Mouse (Mus musculus) embryonic facial prominence, embryonic 12.5 days (tissue): ENCODE measurements around the gene Fam131a. TPM values are rescaled to one million over a fixed set of nuclear protein-coding genes. Genes with fewer than 3 reads are reported as not detected.
A peak's percentile ranks its signal among the peaks of the same experiment; 100 is the strongest.
"Not testable (repeated sequence)": the region's sequence is repeated elsewhere in the genome, so short reads cannot be mapped to it uniquely, and the experiment has no call there.

Experiments used
- ATAC-seq: fragments of 200-750 bp; cut with Nextera tagmentation; 2 replicates; pipeline ENCODE4 v1.8.0; 2017; ENCODE audit not compliant: insufficient number of reproducible peaks, insufficient read depth, low FRiP score, low TSS enrichment
- H3K27ac ChIP-seq: fragments of 300-500 bp; sonication (generic); 2 replicates; pipeline ENCODE4 v1.5.1; 2016; ENCODE audit warnings: mild to moderate bottlenecking
- H3K27me3 ChIP-seq: fragments of 300-500 bp; sonication (generic); 2 replicates; pipeline ENCODE4 v1.6.1; 2016; ENCODE audit warnings: mild to moderate bottlenecking, moderate library complexity
- H3K36me3 ChIP-seq: fragments of 300-500 bp; sonication (generic); 2 replicates; pipeline ENCODE4 v1.6.1; 2016; ENCODE audit warnings: mild to moderate bottlenecking
- H3K4me1 ChIP-seq: fragments of 300-500 bp; sonication (generic); 2 replicates; pipeline ENCODE4 v1.6.1; 2016
- H3K4me2 ChIP-seq: fragments of 300-500 bp; sonication (generic); replicated peaks from 2 replicates; pipeline ENCODE4 v1.6.1; 2016; ENCODE audit warnings: mild to moderate bottlenecking, moderate library complexity
- H3K4me3 ChIP-seq: fragments of 300-500 bp; sonication (generic); 2 replicates; pipeline ENCODE4 v1.5.1; 2016; ENCODE audit warnings: mild to moderate bottlenecking
- H3K9ac ChIP-seq: fragments of 300-500 bp; sonication (generic); 2 replicates; pipeline ENCODE4 v1.6.1; 2016; ENCODE audit warnings: mild to moderate bottlenecking, moderate library complexity
- H3K9me3 ChIP-seq: fragments of 300-500 bp; sonication (generic); 2 replicates; pipeline ENCODE4 v1.6.1; 2016; ENCODE audit warnings: mild to moderate bottlenecking, moderate library complexity
- WGBS: fragments of 180-500 bp; shearing (Covaris S2); methylation state at CpG from one replicate; pipeline ENCODE4 v1.1.7; 2016; 5-methylcytosine and 5-hydroxymethylcytosine counted together
- polyA plus RNA-seq: library from polyadenylated mRNA; unstranded; fragments of >200 nt; fragmentation: Nextera tagmentation; extraction: Ambion mirVana; gene quantifications from 2 replicates; pipeline ENCODE4 v1.2.1, GENCODE M21; 2016

Fam131a gene
- polyA plus RNA-seq: 7.2 and 7.7 TPM in 2 replicates

DNA sequence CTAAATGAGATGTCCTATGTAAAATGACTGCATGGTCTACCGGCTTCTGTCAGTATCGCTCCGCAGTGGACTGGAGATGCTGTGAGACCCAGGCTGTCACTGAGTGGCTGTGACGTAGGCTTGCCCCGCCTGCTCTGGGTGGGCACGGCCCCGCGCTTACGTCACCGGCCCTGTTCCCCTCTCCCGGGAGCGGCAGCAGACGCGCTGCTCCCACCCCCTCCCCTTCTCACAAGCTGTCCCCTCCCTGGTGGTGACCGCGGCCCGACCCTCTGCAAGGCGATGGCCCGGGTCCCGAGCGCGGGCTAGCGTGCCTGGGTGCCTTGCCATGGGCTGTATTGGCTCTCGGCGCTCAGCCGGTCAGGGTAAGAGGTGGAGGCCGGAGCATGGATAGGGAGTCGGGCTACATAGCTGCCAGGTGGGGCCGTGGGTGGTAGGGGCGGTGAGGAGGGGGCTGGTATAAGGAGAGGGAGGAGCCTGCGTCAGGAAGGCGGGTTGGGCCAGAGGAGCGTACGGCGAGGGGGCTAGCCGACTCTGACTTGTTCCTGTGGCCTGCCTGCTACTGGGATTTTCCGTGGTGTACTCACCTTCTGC lies at the start of gene Fam131a:
Gene Fam131a, plus strand, starts transcription at position 131 of the 591 bp plus-strand sequence.
- Histone ChIP-seq H3K4me1 (peaks cover 19% of the 10 kb centered on the region; the same call in 1 of the 2 replicates), H3K27ac (peak within 1 kb of the TSS; percentile 89), H3K9me3 (no peaks in the 10 kb centered on the region), H3K4me2 (peak within 1 kb of the TSS; percentile 74), H3K9ac (peak within 1 kb of the TSS; percentile 68), H3K27me3 (no peaks in the 10 kb centered on the region), H3K36me3 (peaks cover 39% of the 10 kb centered on the region), H3K4me3 (peak within 1 kb of the TSS; percentile 57)
- WGBS: under 1% methylated on average over 37 of the region's 37 CpGs
- peak; percentile 90 for ATAC-seq

DNA sequence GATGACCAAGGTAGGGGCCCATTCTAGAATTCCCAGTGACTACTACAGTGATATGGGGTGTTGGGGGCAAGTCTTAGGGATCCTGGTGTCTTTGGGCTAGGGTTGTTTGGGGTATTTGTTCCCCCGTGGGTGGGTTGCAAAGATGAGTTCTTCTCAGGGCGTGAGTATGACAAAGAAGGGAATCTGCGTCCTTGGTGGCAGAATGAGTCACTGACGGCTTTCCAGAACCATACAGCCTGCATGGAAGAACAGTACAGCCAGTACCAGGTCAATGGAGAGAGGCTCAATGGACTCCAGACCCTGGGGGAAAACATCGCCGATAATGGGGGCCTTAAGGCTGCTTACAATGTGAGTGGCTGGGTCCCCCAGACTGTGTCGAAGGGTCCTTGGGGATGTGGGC lies 49.1 kb upstream of the Fam131a start:
- H3K4me1 ChIP-seq: no peaks in the 10 kb centered on the region
- no peaks in the 10 kb centered on the region for H3K36me3 ChIP-seq
- 85% methylated on average over 7 of the region's 7 CpGs for WGBS
- H3K4me2 ChIP-seq: no peak overlapping the region
- H3K9me3 ChIP-seq: no peaks in the 10 kb centered on the region
- H3K4me3 ChIP-seq: no peak overlapping the region
- no peaks in the 10 kb centered on the region for H3K27me3 ChIP-seq
- no peak for ATAC-seq
- no peak overlapping the region for H3K9ac ChIP-seq
- H3K27ac ChIP-seq: no peak overlapping the region

DNA sequence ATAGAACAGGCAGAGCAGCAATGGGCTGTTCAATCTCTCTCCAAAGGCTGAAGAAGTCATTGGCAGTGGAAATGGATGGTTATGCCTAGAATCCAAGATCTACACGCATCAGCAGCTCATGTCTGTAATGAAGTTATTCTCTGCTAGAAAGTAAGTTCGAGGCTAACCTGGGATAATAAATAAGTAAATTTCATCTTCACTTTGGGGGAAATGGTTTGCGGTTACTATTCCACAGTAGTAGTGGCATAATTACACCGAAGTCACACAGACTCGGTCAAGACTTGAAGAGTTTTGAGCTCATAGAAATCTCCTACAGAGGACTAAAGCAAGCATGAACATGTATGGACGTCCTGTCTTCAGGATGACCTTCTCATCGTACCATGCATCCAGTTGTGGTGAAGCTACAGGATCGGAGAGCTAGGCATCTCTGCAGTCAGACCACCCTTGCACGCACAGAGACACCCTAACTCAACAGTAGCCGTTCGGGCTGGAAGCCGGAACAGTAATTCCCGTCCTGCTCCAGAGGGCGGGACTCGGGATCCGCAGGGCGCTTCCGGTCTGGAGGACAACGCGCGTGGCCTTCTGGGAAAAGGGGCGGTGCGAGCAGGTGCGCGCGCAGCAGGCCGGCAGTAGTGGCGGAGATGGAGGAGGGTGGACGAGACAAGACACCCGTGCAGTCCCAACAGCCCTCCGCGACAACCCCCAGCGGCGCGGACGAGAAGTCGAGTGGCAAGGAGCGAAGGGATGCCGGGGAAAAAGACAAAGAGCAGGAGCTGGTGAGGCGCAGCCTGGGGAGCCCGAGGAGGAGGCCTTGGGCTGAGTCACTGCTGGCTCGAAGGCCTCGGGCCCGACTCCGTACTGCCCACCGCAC lies 41.7 kb upstream of the Fam131a start, which contains the start of gene Psmd2:
Gene Psmd2, plus strand, starts transcription at position 577 of the 871 bp plus-strand sequence.
- WGBS: 2% methylated on average over 46 of the region's 46 CpGs
- peak within 1 kb of the TSS; percentile 64 for H3K27ac ChIP-seq

DNA sequence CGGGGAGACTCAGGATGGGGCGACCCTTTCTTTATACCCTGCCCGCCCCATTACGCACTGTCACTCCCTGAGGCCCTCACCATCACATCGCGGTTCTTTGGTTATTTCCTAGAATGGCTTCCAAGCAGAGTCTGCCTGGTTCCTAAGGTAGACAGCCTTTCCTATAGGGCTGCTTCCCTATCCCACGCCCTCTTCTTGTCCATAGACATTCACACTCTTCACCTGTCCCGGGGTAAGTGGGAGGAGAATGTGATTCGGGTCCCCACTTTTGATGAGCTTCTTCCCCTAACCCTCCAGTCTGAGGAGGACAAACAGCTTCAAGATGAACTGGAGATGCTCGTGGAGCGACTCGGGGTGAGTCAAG lies 41.1 kb upstream of the Fam131a start:
- Histone ChIP-seq H3K27ac (no peak overlapping the region), H3K9ac (peak overlapping the region; percentile 91), H3K36me3 (peaks cover 25% of the 10 kb centered on the region), H3K9me3 (no peaks in the 10 kb centered on the region), H3K4me1 (peaks cover 11% of the 10 kb centered on the region; the same call in 1 of the 2 replicates), H3K4me2 (peak overlapping the region; percentile 92), H3K27me3 (no peaks in the 10 kb centered on the region), H3K4me3 (peak overlapping the region; percentile 75)
- peak; percentile 42; the same call in 1 of the 2 replicates for ATAC-seq
- 14% methylated on average over 12 of the region's 12 CpGs for WGBS

More for the DNA sequence above, 41.7 kb upstream of the Fam131a start, which contains the start of gene Psmd2:
- H3K9me3 ChIP-seq: no peaks in the 10 kb centered on the region
- peaks cover 19% of the 10 kb centered on the region for H3K36me3 ChIP-seq
- H3K4me2 ChIP-seq: peak within 1 kb of the TSS; percentile 92
- H3K4me1 ChIP-seq: peaks cover 11% of the 10 kb centered on the region; the same call in 1 of the 2 replicates
- H3K9ac ChIP-seq: peak within 1 kb of the TSS; percentile 91
- no peaks in the 10 kb centered on the region for H3K27me3 ChIP-seq
- peak; percentile 95 for ATAC-seq
- peak within 1 kb of the TSS; percentile 75 for H3K4me3 ChIP-seq

DNA sequence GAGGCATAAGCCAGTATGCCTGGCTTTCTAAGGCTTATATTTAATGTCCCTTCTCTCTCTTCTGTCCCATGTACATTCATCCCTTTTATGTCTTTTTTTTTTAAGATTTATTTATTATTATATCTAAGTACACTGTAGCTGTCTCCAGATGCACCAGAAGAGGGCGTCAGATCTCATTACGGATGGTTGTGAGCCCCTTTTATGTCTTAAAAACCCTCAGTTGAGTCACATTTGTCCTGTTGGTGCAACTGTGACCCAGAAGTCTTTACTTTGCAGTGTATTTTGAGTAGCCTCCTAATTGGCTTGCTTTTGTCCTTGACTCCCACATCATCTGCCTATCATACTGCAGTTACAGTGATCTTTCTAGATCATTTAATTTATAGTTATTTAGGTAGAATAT lies 39.7 kb upstream of the Fam131a start:
- Histone ChIP-seq H3K9ac (no peak overlapping the region), H3K27ac (no peak overlapping the region), H3K4me3 (no peak overlapping the region), H3K9me3 (no peaks in the 10 kb centered on the region), H3K27me3 (no peaks in the 10 kb centered on the region), H3K4me2 (no peak overlapping the region), H3K36me3 (peaks cover 38% of the 10 kb centered on the region), H3K4me1 (peaks cover 11% of the 10 kb centered on the region; the same call in 1 of the 2 replicates)
- no peak for ATAC-seq
- 62% methylated on average over 2 of the region's 2 CpGs for WGBS

DNA sequence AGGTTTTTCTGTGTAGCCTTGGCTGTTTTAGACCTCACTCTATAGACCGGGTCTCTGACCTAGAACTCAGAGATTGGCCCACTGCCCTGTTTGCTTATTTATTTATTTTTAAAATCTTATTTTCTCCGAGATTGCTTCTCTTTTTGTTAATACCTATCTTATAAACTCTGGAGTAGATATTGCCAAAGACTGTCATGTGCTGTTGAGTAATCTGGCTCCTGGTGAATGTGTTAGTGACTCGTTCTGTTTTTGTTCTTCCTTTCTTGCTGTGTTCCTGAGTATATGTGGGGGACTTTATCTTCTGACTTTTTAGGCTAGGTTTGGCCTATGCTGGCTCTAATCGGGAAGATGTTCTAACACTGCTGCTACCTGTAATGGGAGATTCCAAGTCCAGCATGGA lies 35.4 kb upstream of the Fam131a start:
- Histone ChIP-seq H3K9me3 (no peaks in the 10 kb centered on the region), H3K9ac (no peak overlapping the region), H3K4me3 (no peak overlapping the region), H3K4me1 (peaks cover 5% of the 10 kb centered on the region; the same call in 1 of the 2 replicates), H3K4me2 (no peak overlapping the region), H3K27ac (no peak overlapping the region), H3K27me3 (no peaks in the 10 kb centered on the region), H3K36me3 (peaks cover 78% of the 10 kb centered on the region)
- WGBS: 87% methylated on average over 4 of the region's 4 CpGs
- no peak for ATAC-seq

DNA sequence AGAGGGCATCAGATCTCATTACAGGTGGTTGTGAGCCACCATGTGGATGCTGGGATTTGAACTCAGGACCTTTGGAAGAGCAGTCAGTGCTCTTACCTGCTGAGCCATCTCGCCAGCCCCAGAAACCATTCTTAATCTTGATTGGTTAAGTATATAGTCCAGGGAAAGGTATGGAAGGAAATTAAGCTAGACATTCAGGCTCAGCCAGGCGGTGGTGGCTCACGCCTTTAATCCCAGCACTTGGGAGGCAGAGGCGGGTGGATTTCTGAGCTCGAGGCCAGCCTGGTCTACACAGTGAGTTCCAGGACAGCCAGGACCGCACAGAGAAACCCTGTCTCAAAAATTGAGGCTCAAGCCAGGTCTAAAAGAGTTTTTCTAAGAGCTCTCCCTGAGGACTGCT lies 25.0 kb upstream of the Fam131a start, which contains the start of gene Eif4g1:
Gene Eif4g1, plus strand, starts transcription at position 301 of the 400 bp plus-strand sequence.
- H3K27ac ChIP-seq, H3K4me2 ChIP-seq, H3K27me3 ChIP-seq, H3K9me3 ChIP-seq, ATAC-seq, H3K4me3 ChIP-seq, H3K9ac ChIP-seq, H3K4me1 ChIP-seq: not testable (repeated sequence)
- 89% methylated on average over 4 of the region's 6 CpGs for WGBS
- H3K36me3 ChIP-seq: peaks cover 17% of the 10 kb centered on the region

DNA sequence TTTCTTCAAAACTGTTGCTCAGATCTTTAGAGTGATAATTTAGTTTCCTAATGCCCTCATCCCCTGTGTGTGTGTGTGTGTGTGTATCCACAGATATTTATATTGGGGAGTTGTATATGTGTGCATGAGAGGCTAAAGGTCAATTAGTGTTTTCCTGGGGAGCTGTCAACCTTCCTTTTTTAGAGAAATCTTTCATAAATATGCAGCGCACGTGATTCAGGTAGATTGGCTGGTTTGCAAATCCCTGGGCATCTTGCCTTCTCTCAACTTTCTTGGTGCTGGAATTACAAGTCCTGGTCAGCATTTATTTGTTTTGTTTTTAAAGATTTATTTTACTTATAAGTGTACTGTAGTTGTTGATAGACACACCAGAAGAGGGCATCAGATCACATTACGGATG lies 22.8 kb upstream of the Fam131a start:
- H3K9me3 ChIP-seq: no peaks in the 10 kb centered on the region
- WGBS: 84% methylated on average over 3 of the region's 3 CpGs

DNA sequence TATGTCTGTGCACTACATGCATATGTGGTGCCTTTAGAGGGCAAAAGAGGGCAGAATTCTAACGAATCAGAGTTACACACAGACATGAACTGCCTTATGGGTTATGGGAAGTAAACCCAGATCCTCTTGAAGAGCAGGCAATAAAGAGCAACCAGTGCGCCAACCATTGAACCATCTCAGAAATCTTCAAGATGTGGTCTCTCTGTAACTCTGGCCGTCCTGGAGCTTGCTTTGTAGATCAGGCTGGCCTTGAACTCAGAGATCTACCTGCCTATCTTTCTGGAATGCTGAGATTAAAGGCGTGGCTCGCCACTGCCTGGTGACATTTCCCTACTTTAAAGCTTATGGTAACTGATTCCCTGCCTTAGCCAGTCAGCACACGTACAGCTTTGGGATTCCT lies 21.2 kb upstream of the Fam131a start:
- H3K27ac ChIP-seq: no peak overlapping the region
- WGBS: 23% methylated on average over 6 of the region's 6 CpGs
- no peak overlapping the region for H3K9ac ChIP-seq

More for the DNA sequence above, 22.8 kb upstream of the Fam131a start:
- Histone ChIP-seq H3K27ac (no peak overlapping the region), H3K4me3 (no peak overlapping the region), H3K9ac (no peak overlapping the region), H3K36me3 (peaks cover 8% of the 10 kb centered on the region), H3K4me2 (no peak overlapping the region), H3K27me3 (no peaks in the 10 kb centered on the region), H3K4me1 (peaks cover 14% of the 10 kb centered on the region)
- no peak for ATAC-seq

DNA sequence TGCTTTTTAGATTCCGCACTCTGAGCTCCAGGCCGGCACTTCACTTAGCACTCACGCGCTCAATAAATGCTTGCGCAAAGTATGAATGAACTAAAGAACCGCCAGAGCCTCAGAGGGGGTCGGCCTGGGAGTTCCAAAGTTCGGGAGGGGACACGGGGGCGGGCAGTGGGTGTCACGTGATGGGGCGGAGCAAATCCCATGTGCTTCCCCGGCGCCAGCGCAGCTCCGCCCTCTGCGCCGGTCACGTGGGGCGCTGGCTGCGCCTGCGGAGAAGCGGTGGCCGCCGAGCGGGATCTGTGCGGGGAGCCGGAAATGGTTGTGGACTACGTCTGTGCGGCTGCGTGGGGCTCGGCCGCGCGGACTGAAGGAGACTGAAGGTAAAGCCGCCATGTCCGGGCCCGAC lies 20.5 kb upstream of the Fam131a start:
- peak overlapping the region; percentile 99 for H3K4me3 ChIP-seq
- peak overlapping the region; percentile 99 for H3K9ac ChIP-seq
- H3K36me3 ChIP-seq: peaks cover 26% of the 10 kb centered on the region
- peaks cover 14% of the 10 kb centered on the region for H3K4me1 ChIP-seq
- peak overlapping the region; percentile 99 for H3K4me2 ChIP-seq
- H3K9me3 ChIP-seq: no peaks in the 10 kb centered on the region
- WGBS: under 1% methylated on average over 35 of the region's 38 CpGs
- ATAC-seq: peak; percentile 94
- H3K27ac ChIP-seq: peak overlapping the region; percentile 97
- no peaks in the 10 kb centered on the region for H3K27me3 ChIP-seq

More for the DNA sequence above, 21.2 kb upstream of the Fam131a start:
- Histone ChIP-seq H3K9me3 (no peaks in the 10 kb centered on the region), H3K4me3 (peak overlapping the region; percentile 99; the same call in 1 of the 2 replicates), H3K36me3 (peaks cover 20% of the 10 kb centered on the region), H3K4me1 (peaks cover 14% of the 10 kb centered on the region), H3K27me3 (no peaks in the 10 kb centered on the region), H3K4me2 (peak overlapping the region; percentile 99)
- ATAC-seq: no peak

DNA sequence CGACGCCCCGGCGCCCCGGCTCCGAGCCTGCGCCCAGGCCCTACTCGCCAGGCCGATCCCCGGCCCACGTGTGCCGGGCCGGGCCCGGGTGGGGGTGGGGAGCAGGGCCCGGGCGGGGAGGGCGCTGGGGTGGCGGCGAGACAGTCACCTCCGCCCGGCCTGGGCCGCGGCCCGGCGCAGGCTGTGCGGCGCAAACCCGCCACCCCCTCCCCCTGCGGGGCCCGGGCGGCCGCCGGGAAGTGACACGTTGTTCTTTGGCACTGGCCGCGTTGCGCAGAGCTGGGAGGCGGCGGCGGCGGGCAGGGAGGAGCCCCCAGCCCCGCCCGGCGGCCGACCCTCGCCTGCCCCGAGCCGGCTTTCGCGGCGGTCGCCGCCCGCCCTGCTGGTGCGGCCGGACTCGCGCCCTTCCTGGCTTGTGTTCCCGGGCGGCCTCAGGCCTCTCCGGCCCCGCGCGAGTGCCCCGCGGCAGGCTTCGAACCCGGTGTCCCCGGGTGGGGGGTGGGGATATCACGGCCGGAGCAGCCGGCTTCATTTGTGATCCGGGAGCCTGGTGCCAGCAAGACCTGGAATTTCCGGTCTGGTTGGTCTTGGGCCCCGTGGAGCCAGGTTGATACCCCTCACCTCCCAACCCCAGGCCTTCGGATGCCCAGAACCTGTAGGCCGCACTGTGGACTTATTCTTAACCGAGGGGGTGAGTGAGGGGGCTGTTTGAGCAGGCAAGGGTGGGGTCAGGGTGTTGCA lies 19.9 kb upstream of the Fam131a start:
- peak overlapping the region; percentile 99 for H3K4me3 ChIP-seq
- peaks cover 14% of the 10 kb centered on the region for H3K4me1 ChIP-seq
- peaks cover 32% of the 10 kb centered on the region for H3K36me3 ChIP-seq
- peak overlapping the region; percentile 99 for H3K4me2 ChIP-seq
- peak overlapping the region; percentile 97 for H3K27ac ChIP-seq
- ATAC-seq: 0 out of 2 replicates have a peak, but pooled peaks have one; percentile 4
- no peaks in the 10 kb centered on the region for H3K9me3 ChIP-seq
- H3K9ac ChIP-seq: peak overlapping the region; percentile 99
- under 1% methylated on average over 51 of the region's 78 CpGs for WGBS
- H3K27me3 ChIP-seq: no peaks in the 10 kb centered on the region
